Mouse (Mus musculus) embryonic facial prominence, embryonic 12.5 days (tissue): ENCODE data around the gene Tmem231. TPM values are rescaled to one million over a fixed set of nuclear protein-coding genes. Genes with fewer than 3 reads are reported as not detected.

Experiments used
- ATAC-seq: fragments of 200-750 bp; cut with Nextera tagmentation; 2 replicates; pipeline ENCODE4 v1.8.0; 2017; ENCODE audit not compliant: insufficient number of reproducible peaks, insufficient read depth, low FRiP score, low TSS enrichment
- H3K27ac ChIP-seq: fragments of 300-500 bp; sonication (generic); 2 replicates; pipeline ENCODE4 v1.5.1; 2016; ENCODE audit warnings: mild to moderate bottlenecking
- H3K27me3 ChIP-seq: fragments of 300-500 bp; sonication (generic); 2 replicates; pipeline ENCODE4 v1.6.1; 2016; ENCODE audit warnings: mild to moderate bottlenecking, moderate library complexity
- H3K36me3 ChIP-seq: fragments of 300-500 bp; sonication (generic); 2 replicates; pipeline ENCODE4 v1.6.1; 2016; ENCODE audit warnings: mild to moderate bottlenecking
- H3K4me1 ChIP-seq: fragments of 300-500 bp; sonication (generic); 2 replicates; pipeline ENCODE4 v1.6.1; 2016
- H3K4me2 ChIP-seq: fragments of 300-500 bp; sonication (generic); replicated peaks from 2 replicates; pipeline ENCODE4 v1.6.1; 2016; ENCODE audit warnings: mild to moderate bottlenecking, moderate library complexity
- H3K4me3 ChIP-seq: fragments of 300-500 bp; sonication (generic); 2 replicates; pipeline ENCODE4 v1.5.1; 2016; ENCODE audit warnings: mild to moderate bottlenecking
- H3K9ac ChIP-seq: fragments of 300-500 bp; sonication (generic); 2 replicates; pipeline ENCODE4 v1.6.1; 2016; ENCODE audit warnings: mild to moderate bottlenecking, moderate library complexity
- H3K9me3 ChIP-seq: fragments of 300-500 bp; sonication (generic); 2 replicates; pipeline ENCODE4 v1.6.1; 2016; ENCODE audit warnings: mild to moderate bottlenecking, moderate library complexity
- WGBS: fragments of 180-500 bp; shearing (Covaris S2); methylation state at CpG from one replicate; pipeline ENCODE4 v1.1.7; 2016; 5-methylcytosine and 5-hydroxymethylcytosine counted together
- polyA plus RNA-seq: library from polyadenylated mRNA; unstranded; fragments of >200 nt; fragmentation: Nextera tagmentation; extraction: Ambion mirVana; gene quantifications from 2 replicates; pipeline ENCODE4 v1.2.1, GENCODE M21; 2016

Gene Tmem231
- polyA plus RNA-seq, 1 experiment from 2014 or later: 22.2 TPM

- H3K4me1 ChIP-seq: peaks cover 16% of the 10 kb centered on the region; the same call in 1 of the 2 replicates
- H3K4me2 ChIP-seq: no peak overlapping the region
- H3K27ac ChIP-seq: no peak overlapping the region
- 0 out of 2 replicates have a peak, but pooled peaks cover 3% of the 10 kb centered on the region for H3K36me3 ChIP-seq
- H3K27me3 ChIP-seq: no peaks in the 10 kb centered on the region
- 74% methylated on average over 8 of the region's 8 CpGs for WGBS
- ATAC-seq: no peak
- no peak overlapping the region for H3K4me3 ChIP-seq
- no peaks in the 10 kb centered on the region for H3K9me3 ChIP-seq
- H3K9ac ChIP-seq: no peak overlapping the region
Measured at GRCm38 (mm10) chr8:111929648-111930344, 3.9 kb downstream of the Tmem231 start.

GRCm38 (mm10) chr8:111924976-111925375 lies 8.7 kb downstream of the Tmem231 start:
- 81% methylated on average over 7 of the region's 7 CpGs for WGBS
- H3K36me3 ChIP-seq: 0 out of 2 replicates have a peak, but pooled peaks cover 3% of the 10 kb centered on the region
- H3K27ac ChIP-seq: no peak overlapping the region
- no peaks in the 10 kb centered on the region for H3K27me3 ChIP-seq
- no peak overlapping the region for H3K9ac ChIP-seq
- no peak for ATAC-seq
- no peak overlapping the region for H3K4me2 ChIP-seq
- no peaks in the 10 kb centered on the region for H3K4me1 ChIP-seq
- no peak overlapping the region for H3K4me3 ChIP-seq
- H3K9me3 ChIP-seq: no peaks in the 10 kb centered on the region

- no peak overlapping the region for H3K4me3 ChIP-seq
- H3K36me3 ChIP-seq: 0 out of 2 replicates have a peak, but pooled peaks cover 8% of the 10 kb centered on the region
- no peak for ATAC-seq
- H3K27me3 ChIP-seq: no peaks in the 10 kb centered on the region
- H3K9me3 ChIP-seq: no peaks in the 10 kb centered on the region
- no peak overlapping the region for H3K27ac ChIP-seq
- H3K4me2 ChIP-seq: no peak overlapping the region
- no peaks in the 10 kb centered on the region for H3K4me1 ChIP-seq
- H3K9ac ChIP-seq: no peak overlapping the region
- 31% methylated on average over 10 of the region's 10 CpGs for WGBS
Measured at GRCm38 (mm10) chr8:111923383-111923804, 10.3 kb downstream of the Tmem231 start.

GRCm38 (mm10) chr8:111920971-111921370 lies 12.7 kb downstream of the Tmem231 start:
- Histone ChIP-seq H3K36me3 (0 out of 2 replicates have a peak, but pooled peaks cover 11% of the 10 kb centered on the region), H3K27me3 (no peaks in the 10 kb centered on the region), H3K4me1 (no peaks in the 10 kb centered on the region), H3K4me3 (no peak overlapping the region), H3K27ac (no peak overlapping the region), H3K4me2 (no peak overlapping the region), H3K9ac (no peak overlapping the region), H3K9me3 (no peaks in the 10 kb centered on the region)
- no peak for ATAC-seq
- 82% methylated on average over 4 of the region's 4 CpGs for WGBS

- Histone ChIP-seq H3K27me3 (no peaks in the 10 kb centered on the region), H3K27ac (no peak overlapping the region), H3K4me3 (no peak overlapping the region), H3K9ac (no peak overlapping the region), H3K4me1 (no peaks in the 10 kb centered on the region), H3K9me3 (no peaks in the 10 kb centered on the region), H3K4me2 (no peak overlapping the region), H3K36me3 (0 out of 2 replicates have a peak, but pooled peaks cover 11% of the 10 kb centered on the region)
- 83% methylated on average over 2 of the region's 2 CpGs for WGBS
- ATAC-seq: no peak
Measured at GRCm38 (mm10) chr8:111919663-111920062, 14.0 kb downstream of the Tmem231 start.

GRCm38 (mm10) chr8:111912860-111913432 lies 20.7 kb downstream of the Tmem231 start:
- WGBS: 18% methylated on average over 12 of the region's 12 CpGs
- Histone ChIP-seq H3K36me3 (0 out of 2 replicates have a peak, but pooled peaks cover under 1% of the 10 kb centered on the region), H3K9ac (no peak overlapping the region), H3K4me1 (peaks cover 17% of the 10 kb centered on the region; the same call in 1 of the 2 replicates), H3K9me3 (no peaks in the 10 kb centered on the region), H3K4me2 (0 out of 2 replicates have a peak overlapping the region, but pooled peaks have one; percentile 12), H3K4me3 (no peak overlapping the region), H3K27me3 (peaks cover 17% of the 10 kb centered on the region), H3K27ac (no peak overlapping the region)
- peak; percentile 75 for ATAC-seq

GRCm38 (mm10) chr8:111911572-111911971 lies 22.1 kb downstream of the Tmem231 start:
- peaks cover 17% of the 10 kb centered on the region for H3K27me3 ChIP-seq
- H3K4me1 ChIP-seq: peaks cover 17% of the 10 kb centered on the region; the same call in 1 of the 2 replicates
- no peak overlapping the region for H3K4me3 ChIP-seq
- H3K9me3 ChIP-seq: no peaks in the 10 kb centered on the region
- no peak overlapping the region for H3K4me2 ChIP-seq
- H3K36me3 ChIP-seq: no peaks in the 10 kb centered on the region
- H3K27ac ChIP-seq: no peak overlapping the region
- H3K9ac ChIP-seq: no peak overlapping the region
- WGBS: 45% methylated on average over 7 of the region's 7 CpGs
- ATAC-seq: no peak

- Histone ChIP-seq H3K36me3 (no peaks in the 10 kb centered on the region), H3K27ac (no peak within 1 kb of the TSS), H3K9ac (peak within 1 kb of the TSS; percentile 63), H3K27me3 (peaks cover 17% of the 10 kb centered on the region), H3K4me3 (peak within 1 kb of the TSS; percentile 45), H3K4me1 (peaks cover 17% of the 10 kb centered on the region; the same call in 1 of the 2 replicates), H3K9me3 (no peaks in the 10 kb centered on the region), H3K4me2 (peak within 1 kb of the TSS; percentile 83)
- 6% methylated on average over 46 of the region's 47 CpGs for WGBS
- no peak for ATAC-seq
Measured at GRCm38 (mm10) chr8:111909621-111910450, 23.8 kb downstream of the Tmem231 start, which contains the start of gene Chst5. Gene Chst5 (minus strand): TSS chr8:111910447.

- H3K4me2 ChIP-seq: no peak overlapping the region
- no peak overlapping the region for H3K27ac ChIP-seq
- H3K9ac ChIP-seq: no peak overlapping the region
- ATAC-seq: no peak
- no peaks in the 10 kb centered on the region for H3K9me3 ChIP-seq
- H3K27me3 ChIP-seq: peaks cover 16% of the 10 kb centered on the region
- peaks cover 21% of the 10 kb centered on the region for H3K4me1 ChIP-seq
- 63% methylated on average over 8 of the region's 8 CpGs for WGBS
- no peak overlapping the region for H3K4me3 ChIP-seq
- no peaks in the 10 kb centered on the region for H3K36me3 ChIP-seq
Measured at GRCm38 (mm10) chr8:111905500-111906121, 28.1 kb downstream of the Tmem231 start.

GRCm38 (mm10) chr8:111902080-111902479 lies 31.6 kb downstream of the Tmem231 start:
- no peak overlapping the region for H3K4me3 ChIP-seq
- no peak overlapping the region for H3K4me2 ChIP-seq
- peak; percentile 47; the same call in 1 of the 2 replicates for ATAC-seq
- no peak overlapping the region for H3K9ac ChIP-seq
- peaks cover 12% of the 10 kb centered on the region for H3K4me1 ChIP-seq
- H3K36me3 ChIP-seq: no peaks in the 10 kb centered on the region
- no peaks in the 10 kb centered on the region for H3K9me3 ChIP-seq
- 12% methylated on average over 5 of the region's 5 CpGs for WGBS
- H3K27me3 ChIP-seq: no peaks in the 10 kb centered on the region
- H3K27ac ChIP-seq: no peak overlapping the region

- WGBS: 31% methylated on average over 10 of the region's 10 CpGs
- peaks cover 12% of the 10 kb centered on the region for H3K4me1 ChIP-seq
- 0 out of 2 replicates have a peak, but pooled peaks cover 3% of the 10 kb centered on the region for H3K9me3 ChIP-seq
Measured at GRCm38 (mm10) chr8:111898586-111898985, 35.1 kb downstream of the Tmem231 start.

More at GRCm38 (mm10) chr8:111898586-111898985, 35.1 kb downstream of the Tmem231 start:
- Histone ChIP-seq H3K9ac (no peak overlapping the region), H3K4me3 (no peak overlapping the region), H3K4me2 (no peak overlapping the region), H3K27ac (no peak overlapping the region), H3K36me3 (no peaks in the 10 kb centered on the region), H3K27me3 (no peaks in the 10 kb centered on the region)
- ATAC-seq: no peak
